Mouse (Mus musculus) erythroblast, adult 5-6 weeks (primary cell): Measurements from ENCODE around the gene Dkk3. TPM values are rescaled to one million over a fixed set of nuclear protein-coding genes. Genes with fewer than 3 reads are reported as not detected.
"Not testable (repeated sequence)": the region's sequence is repeated elsewhere in the genome, so short reads cannot be mapped to it uniquely, and the experiment has no call there.

ENCODE experiments used
- ATAC-seq: replicated peaks from 2 replicates; pipeline ENCODE4 v1.8.0; 2016; ENCODE audit warnings: moderate number of reproducible peaks, mild to moderate bottlenecking, moderate TSS enrichment, inconsistent platforms; ENCODE audit not compliant: poor library complexity, low FRiP score, severe bottlenecking
- total RNA-seq, 2 experiments: library from RNA; stranded (forward) in 1 of 2; stranded (reverse) in 1 of 2; fragments of 150-400 nt in 1 of 2; fragments of 200-764, 138-1000 nt in 1 of 2; gene quantifications; 2 replicates each; pipeline versions ENCODE4 v1.2.3 to v1.2.4; 2015 to 2017; ENCODE audit warnings: low replicate concordance in 2 of 2

Dkk3 gene
- total RNA-seq, 2 experiments from 2014 or later = not detected

DNA sequence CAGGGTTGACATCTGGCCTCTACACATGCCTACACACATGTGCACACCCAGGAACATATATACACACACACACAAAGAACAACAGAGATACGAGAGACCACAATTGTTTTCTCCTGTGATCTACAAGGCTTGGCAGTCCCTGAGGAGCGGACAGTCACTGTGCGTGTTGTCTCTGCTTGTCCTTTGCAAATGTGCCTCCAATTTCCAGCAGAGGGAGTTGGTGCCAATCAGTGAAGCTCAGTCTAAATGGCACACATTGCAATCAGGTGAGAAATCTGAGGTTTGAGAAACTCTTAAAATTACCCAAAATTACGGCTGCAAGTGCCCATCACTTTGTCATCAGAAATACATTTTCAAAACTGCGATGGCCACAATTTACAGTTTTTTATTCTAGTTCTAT is 25.6 kb downstream of the Dkk3 start:
- ATAC-seq = no peak

DNA sequence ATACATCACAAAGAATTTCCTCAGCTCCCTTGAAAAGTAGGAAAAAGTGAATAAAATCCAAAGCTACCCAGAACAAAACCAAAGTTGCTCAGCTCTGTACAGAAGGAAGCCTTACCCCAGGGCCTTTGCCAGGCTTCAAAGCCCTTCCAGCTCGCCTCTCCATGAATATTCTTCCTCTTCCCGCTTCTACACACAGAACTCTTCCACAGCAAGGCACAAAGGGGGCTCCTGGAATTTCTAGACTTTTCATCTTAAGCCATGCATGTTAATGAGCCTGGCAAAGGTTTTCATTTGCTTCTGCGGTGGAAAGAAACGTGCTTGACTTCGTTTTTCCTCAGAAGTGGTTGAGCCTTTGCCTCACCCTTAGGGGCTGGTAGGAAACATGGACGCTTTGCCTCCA is 26.9 kb downstream of the Dkk3 start:
- no peak for ATAC-seq

DNA sequence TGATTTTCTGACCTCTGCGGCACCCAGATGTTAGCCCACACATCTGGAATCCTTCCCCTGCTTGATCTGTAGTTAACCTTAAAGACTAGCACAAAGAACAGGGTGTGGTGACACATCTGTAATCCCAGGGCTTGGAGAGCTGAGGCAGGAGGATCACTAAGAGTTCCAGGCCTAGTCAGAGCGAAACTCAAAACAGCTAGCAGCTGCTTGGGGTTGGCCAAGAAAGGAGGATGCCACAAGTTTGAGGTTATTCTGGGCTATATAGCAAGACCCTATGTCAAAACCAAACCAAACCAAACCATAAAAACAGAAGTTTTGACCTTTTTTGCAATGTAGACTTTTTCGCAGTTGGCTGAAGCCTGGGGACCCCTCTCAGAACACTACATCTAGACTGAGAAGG is 28.2 kb downstream of the Dkk3 start:
- ATAC-seq = no peak

DNA sequence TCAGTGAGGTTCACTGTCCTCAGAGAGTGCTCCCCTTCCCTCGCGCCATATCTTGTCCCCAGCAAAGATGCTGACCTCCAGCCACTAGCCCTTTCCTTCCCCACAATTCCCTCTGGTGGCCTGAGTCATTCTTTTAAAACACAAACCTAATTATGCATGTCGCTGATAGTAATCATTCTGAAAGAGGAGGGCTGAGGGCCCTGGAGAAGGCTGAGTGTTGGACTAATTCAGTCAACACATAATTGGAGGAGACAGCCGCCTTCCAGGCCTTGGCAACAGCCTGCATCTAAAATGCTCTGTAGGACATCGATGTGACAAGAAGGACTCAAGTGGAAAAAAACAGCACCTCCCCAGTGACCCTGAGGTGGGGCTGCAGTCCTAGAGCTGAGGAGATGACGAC is 29.0 kb downstream of the Dkk3 start:
- ATAC-seq = no peak

DNA sequence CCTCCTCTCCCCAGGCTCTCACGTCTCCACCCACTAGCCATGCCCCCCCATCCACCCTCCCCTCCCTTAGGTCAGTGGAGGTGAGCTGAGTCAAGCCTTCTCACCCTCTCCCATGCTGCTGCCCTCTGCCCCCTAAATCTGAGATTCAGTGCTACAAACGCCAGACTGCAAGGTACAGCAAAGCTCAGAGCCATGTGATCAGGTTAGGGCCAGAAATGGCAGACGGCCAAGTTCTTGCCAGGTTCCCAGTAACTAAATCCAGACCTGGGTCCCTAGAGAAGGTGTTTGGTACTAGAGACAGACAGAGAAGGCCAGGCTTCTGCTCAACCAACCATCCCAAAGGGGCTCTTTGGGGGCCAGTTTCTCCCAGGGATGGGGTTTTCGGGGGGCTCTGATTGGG is 30.0 kb downstream of the Dkk3 start:
- no peak for ATAC-seq

DNA sequence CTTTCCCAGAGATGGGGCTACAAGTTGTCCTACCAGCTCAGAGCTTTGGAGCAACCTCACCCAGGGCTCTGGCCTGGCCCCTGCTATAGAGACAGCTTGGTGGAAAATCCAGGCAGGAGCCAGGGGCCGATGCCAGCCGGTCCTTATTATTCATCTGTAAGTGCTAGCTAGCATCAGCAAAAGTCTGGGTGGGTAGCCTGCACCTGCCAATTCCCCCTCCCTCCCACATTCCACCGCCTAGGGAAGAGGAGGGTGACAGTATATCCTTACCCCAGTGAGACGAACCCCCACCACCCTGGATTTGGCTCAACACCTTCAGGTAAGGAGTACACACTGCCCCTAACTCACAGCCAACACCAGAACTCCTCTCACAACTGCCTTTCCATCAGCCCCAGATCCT is 30.9 kb downstream of the Dkk3 start:
- no peak for ATAC-seq

DNA sequence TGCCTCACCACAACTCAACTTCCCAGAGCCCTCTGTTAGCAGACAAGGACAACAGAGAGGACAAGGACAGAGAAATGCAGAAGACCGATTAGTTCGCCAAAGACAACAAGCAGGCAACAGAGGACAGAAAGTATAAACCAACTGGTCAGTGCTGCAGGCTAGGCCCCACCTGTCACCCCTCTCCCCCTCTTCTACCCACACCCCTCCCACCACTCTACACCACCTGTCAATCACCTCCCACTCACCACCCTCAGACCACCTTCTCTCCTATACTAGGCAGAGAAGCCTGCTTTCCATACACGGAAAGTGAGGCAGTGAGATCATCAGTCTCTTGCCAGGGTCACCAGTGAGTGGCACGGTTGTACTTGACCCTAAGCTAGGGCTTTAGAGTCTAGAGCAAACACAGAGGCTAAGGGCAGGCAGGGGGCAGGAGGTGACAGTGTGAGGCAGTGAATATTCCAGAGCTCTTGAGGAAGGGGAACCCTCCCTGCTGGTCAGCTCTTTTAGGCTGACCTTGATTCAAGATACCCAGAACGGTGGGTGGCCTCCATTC is 31.7 kb downstream of the Dkk3 start:
- ATAC-seq = no peak

DNA sequence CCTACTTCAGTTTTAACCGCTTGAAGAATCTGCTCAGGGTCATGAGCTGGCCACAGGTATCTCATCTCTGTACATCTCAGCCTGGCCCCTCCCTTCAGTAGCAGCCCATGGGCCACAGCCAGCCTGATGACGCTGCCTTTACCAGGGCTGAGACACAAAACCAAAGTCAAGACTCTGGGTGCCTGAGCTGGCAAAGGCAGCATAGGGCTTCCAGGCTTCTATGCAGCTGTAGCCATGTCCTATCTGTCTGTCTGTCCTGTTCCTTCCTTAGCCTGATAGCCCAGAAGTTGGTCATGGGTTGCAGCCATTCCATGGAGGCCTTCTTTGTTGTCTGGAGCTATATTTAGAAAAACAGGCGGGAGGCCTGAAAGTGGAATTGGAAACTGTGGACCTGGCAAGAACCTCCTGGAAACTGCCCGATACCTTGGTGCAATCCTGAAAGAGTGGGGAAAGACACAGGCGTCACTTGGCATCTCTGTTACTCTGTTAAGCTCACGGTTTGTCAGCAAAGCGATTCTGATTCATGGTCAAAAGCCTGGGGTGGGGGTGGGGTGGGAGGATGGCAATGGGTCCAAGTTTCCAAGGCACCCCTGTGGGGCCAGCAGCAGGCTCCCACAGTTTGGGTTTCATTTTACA is 33.1 kb downstream of the Dkk3 start:
- ATAC-seq = no peak

DNA sequence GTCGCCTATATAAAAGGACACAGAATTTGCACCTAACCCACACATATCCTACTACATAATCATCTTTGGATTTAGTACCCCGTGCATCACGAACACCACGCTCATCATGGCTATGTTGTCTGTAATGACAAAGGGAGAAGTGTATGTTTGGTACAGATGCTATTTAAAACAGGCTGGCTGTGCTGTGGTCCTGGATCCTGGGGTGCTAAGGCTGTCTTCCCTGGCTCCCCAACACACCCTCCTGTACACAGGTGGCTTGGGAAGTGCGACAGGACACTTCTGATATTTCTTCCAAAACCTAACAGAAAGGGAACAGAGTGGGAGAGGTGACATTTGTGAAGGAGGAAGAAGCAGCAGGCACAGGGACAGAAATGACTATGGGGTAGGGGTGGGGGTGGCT is 35.2 kb downstream of the Dkk3 start:
- ATAC-seq = no peak

DNA sequence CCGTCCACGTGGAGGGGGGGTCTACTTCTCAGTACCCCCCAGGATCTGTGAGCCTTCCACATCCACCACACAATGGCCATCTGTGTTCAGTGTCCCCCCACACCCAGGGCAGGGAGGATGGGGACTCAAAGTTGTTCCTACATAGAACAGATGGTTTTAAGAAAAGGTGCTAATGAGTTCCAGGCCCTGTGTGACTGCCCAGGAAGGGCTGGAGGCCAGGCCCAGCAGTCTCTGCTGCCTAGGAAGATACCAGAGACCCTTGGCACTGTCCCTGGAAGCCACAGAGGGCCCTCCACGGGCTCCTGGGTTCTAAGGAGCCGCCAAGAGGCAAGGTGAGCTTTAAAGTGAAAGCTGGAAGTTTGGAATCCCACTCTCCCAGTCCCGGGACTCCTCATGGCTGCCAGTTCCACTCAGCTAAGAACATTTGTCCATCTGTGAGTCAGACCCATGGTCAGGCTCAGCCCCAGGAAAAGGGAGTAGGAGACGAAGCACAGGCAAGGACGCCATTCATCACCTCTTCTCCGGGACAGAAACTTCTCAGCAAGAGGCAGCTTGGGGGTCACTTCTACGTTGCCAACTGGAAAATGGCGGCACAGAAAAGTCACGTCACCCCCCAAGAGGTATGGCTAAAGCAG is 36.9 kb downstream of the Dkk3 start:
- ATAC-seq = no peak

DNA sequence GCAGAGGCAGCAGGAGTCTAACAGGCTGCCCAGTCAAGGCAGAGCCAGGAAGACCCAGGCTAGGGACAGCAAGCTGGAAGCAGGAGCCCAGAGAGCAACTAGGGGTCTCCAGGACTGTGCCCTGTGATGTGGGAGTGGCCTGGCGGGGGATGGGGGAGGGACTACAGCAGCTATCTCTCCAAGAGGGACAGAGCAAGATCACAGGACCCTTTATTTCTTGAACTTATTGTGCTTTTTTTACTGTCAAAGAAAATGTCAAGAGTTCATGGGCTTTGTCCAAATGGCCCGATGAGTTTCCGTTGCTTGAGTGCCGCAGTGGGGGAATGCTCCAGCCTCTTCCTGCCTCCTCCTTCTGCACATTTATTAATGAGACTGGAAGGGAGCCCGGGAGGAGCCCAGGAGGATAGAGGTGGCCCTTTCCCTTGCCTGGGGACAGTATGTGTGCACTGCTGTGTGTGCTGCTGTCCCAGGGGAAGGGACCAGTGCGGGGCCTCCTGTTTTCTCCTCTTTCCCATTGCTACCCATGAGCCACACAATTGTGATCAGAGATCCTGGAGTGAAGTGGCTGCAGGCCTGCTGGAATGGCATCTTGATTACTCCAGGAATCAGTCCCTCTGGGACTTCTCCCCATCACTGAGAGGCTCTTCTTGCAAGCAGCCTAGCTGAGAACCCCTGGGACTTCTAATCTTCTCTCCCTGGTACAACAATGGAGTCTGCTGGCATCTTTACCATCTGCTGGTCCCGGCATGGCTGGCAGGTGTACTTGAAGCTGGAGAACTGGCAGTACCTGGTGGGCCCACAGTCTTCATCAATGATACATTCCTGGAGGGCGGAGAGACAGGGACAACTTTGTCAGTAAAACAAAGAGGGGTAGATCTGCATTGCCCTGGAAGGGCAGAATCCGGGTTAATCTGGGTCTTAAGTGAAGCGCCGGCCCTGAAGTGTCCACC is 37.7 kb downstream of the Dkk3 start:
- ATAC-seq = no peak

DNA sequence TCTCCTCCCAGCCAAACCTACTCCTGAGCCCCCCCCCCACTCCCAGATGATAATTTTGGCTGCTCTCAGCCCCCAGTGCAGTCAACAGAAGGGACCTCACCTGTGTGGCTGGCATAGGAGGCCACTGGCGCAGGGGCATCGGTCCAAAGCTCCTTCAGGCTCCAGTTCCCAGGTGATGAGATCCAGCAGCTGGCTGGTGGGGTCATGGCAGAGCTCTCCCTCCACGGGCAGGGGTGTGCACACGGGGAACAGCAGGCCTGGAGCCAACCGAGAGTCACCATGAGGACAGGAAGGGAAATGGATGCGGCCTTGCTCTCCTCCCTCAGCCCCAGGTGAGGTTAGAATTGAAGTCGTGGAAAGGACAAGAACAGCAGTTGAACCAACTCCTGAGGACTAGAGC is 39.6 kb downstream of the Dkk3 start:
- ATAC-seq = no peak

DNA sequence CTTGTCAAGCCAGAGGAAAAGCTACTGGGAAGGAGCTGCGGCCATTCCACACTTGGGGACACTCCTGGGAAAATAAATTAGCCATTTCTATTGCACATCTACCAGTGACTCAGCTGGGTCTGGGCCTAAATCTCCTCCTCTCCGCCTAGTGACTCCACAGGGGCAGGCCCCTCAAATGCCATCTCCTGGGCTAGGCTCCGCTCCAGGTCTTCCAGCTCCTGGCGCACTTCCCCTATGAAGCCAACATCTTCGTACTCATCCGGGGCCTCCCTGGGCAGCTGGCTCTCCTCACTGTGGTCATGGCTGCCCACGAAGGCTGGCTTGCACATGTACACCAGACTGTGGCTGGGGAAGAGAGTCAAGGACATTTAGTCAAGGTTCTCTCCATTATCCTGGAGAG is 40.8 kb downstream of the Dkk3 start:
- no peak for ATAC-seq

DNA sequence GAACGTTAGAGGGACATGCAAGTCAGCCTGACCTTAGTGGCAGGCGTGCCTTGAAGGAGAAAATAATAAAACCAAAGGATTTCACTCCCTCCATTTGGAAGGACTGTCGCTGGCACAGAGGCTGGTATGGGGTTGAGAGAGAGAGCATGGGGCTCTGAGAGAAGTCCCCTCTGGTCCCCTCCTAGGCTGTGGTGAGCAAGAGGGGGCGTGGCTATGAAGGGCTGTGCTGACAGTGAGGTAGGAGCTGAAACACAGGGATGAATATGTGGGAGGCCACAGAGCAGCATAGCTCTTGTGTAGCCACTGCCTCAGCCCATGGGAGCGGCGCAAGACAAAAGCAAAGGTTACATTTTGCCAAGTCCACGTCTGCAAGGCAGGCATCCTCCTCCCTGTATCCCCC is 41.4 kb downstream of the Dkk3 start:
- ATAC-seq = no peak

DNA sequence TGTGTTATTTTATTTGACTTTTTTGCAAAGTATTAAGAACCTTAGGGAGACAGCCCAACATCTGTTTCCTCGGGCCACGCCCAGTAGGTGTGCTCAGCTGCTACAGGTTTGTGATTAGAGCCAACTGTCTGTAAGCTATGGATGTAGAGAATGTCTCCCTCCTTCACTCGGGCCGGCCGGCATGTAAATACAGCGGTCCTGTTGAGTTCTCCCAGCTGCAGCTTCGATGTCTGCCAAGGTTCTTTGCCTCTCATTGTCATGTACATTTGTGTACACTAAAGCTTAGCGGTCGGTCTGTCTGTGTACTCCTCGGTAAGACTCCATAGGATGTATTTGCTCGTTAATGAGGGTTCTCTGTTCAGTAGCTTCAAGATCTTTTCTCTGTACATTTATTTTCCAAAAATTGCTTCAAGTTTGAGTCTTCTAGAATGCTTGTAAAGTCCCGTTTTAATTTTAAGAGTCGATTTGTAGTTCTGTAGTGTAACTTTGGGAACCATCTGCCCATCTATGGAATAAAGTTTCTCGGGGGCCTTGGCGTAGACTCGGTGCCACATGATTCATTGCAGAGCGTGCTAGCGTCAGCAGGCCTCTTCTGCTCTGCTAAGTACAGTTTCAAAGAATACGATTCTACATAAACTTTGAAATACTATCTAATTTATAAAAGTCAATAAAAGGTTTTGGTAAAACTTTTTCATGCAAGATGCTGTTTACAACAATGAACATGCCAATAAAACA is 48.1 kb downstream of the Dkk3 start:
- ATAC-seq = no peak

DNA sequence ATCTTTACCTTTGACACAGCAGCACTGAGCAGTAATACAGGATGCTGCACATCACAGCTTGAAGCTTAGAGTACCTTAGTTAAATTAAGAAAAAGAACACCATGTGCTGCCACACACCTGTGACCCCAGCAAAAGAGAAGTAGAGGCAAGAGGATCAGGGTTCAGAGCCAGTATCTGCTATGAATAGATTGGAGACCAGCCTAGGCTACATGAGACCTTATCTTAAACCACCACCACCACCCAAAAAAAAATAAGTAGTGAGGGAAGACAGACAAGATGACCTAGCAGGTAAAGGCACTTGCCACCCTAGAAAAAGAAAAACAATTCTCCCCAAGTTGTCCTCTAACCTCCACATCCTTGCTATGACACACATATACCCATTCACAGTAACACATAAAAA is 50.1 kb downstream of the Dkk3 start:
- ATAC-seq = no peak

DNA sequence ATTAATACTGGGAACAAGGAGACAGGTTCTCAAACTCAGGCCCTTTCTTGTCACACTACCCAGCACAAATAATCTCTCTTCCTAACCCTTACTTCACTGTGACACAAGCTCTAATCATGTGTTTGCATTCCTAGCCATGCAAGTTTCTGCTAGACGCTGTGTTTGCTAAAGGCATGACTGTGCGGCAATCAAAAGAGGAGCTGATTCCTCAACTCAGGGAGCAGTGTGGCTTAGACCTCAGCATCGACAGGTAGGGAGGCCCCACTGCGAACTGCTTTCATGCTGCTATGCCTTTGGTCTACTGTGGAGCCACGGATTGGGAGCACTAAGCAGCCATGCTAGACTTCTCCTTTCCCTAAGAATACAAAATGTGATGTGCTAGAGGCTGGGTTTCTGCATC is 55.0 kb downstream of the Dkk3 start:
- ATAC-seq = no peak

DNA sequence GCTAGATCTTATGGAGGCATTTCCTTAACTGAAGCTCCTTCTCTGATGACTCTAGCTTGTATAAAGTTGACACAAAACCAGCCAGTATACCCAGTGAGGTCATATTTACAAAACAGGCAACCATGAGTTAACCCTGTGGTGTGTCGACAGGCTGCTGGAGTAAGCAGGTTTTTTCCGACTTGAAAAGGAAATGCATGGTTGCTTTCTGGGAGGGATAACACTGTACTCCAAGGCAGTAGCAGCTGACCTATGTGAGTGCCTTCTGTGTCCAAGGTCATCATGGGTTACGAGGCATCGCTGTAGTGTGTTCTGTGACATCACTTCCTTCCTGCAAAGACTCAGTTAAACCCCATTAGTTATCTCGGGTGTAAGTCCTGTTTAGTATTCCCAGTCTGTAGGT is 55.9 kb downstream of the Dkk3 start:
- ATAC-seq = no peak

DNA sequence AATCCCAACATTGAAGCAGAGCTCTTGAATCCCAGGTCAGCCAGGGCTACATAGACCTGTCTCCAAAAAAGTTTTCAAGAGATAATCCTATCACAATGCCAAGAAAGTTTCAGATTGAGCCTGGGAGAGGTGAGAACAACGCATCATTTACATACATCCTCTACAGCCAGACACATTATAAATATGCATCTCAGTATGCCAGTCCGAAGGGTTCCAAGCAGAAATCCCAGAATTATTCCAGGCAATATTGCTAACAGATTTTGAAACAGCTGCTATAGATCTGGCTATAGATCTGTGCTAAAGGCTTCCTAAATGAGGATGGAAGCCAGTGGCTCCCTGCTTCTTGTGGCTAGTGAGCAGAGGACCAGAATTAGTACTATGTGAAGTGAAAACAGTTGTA is 58.0 kb downstream of the Dkk3 start:
- ATAC-seq = no peak

DNA sequence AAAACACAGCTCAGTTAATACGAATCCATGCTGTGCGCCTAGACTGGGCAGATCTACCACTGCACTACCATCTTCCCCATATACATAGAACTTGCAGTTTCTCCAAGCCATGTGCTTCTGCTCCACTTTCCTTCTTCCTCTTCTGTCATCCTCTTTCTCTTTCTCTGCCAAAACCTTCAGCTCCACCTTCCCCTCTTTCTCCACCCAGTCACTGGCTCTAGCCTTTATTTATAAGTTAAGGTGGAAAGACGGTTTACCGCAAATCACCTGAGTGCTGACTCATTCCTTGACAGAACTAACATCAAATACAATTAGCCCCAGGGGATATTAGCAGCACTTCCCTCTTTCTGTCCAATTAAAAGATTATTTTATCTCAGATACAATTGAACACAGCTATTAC is 63.9 kb downstream of the Dkk3 start:
- ATAC-seq = not testable (repeated sequence)
